Mouse (Mus musculus) heart, adult 2 months (tissue): ENCODE data around the gene Bach2.

ENCODE experiments used
- CTCF ChIP-seq: fragments of 200-600 bp; IDR thresholded peaks from 2 replicates; pipeline ENCODE4 v1.8.1; 2022; ENCODE audit warnings: antibody characterized with exemption, mild to moderate bottlenecking, moderate library complexity
- EP300 ChIP-seq: fragments of 200-500 bp; IDR thresholded peaks from 2 replicates; pipeline ENCODE4 v1.6.1; 2011; ENCODE audit warnings: low read depth, low read length, control low read depth; ENCODE audit not compliant: insufficient read depth
- POLR2A ChIP-seq: fragments of 200-500 bp; IDR thresholded peaks from 2 replicates; pipeline ENCODE4 v1.6.1; 2011; ENCODE audit warnings: mild to moderate bottlenecking, low read depth, low read length, control low read depth; ENCODE audit not compliant: insufficient read depth

- TF ChIP-seq CTCF (no peak), POLR2A (no peak), EP300 (no peak)
These were observed 270.0 kb downstream of the Bach2 start for GRCm38 (mm10) chr4:32508572-32508971.
